Mouse (Mus musculus): ENCODE data around the gene Sms.

DNA sequence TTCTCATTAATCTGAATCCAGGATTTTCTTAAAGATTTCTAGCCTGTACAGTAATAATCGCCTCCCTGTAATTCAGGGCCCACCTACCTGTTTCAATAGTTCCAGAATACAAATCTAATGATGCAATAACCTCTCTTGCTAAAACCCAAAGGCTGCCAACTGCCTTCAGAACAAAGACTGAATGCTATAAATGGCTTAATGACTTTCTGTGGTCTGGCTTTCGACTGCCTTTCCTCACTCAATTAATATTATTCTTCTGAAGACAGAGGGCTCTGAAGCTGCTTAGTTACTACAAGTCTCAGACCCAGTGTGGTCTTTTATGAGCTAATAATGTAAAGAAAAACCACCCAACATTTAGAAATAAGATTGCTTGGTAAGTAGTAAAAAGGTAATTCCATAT lies 9.8 kb upstream of the Sms start:
- TF ChIP-seq CTCF (IDR thresholded peaks at IDR 0.05; ENCODE audit: control insufficient read depth, insufficient read depth, insufficient read length) (no peak), FOSL1 (IDR thresholded peaks at IDR 0.05; ENCODE audit: insufficient read depth, low read length, poor library complexity, severe bottlenecking) (no peak), MYOD1 (IDR thresholded peaks at IDR 0.05; ENCODE audit: control insufficient read depth, insufficient read length, low read depth) (no peak), USF1 (IDR thresholded peaks at IDR 0.05; ENCODE audit: low read depth) (no peak), CEBPB (IDR thresholded peaks at IDR 0.05; ENCODE audit: low read depth) (no peak), MAX (IDR thresholded peaks at IDR 0.05) (no peak), MYOG (IDR thresholded peaks at IDR 0.05; ENCODE audit: control insufficient read depth, extremely low read depth, insufficient read length) (no peak)
